Mouse (Mus musculus): Measurements from ENCODE around the gene Ciz1. TPM values are rescaled to one million over a fixed set of nuclear protein-coding genes. Genes with fewer than 3 reads are reported as not detected.

Gene Ciz1
- total RNA-seq, 2 experiments from 2014 or later, result 67.3 to 69.5 TPM

- no peak for DNase-seq (ENCODE audit: low spot score in 2 of 2)
Measured at GRCm38 (mm10) chr2:32319586-32320580, 32.2 kb upstream of the Ciz1 start.

DNA sequence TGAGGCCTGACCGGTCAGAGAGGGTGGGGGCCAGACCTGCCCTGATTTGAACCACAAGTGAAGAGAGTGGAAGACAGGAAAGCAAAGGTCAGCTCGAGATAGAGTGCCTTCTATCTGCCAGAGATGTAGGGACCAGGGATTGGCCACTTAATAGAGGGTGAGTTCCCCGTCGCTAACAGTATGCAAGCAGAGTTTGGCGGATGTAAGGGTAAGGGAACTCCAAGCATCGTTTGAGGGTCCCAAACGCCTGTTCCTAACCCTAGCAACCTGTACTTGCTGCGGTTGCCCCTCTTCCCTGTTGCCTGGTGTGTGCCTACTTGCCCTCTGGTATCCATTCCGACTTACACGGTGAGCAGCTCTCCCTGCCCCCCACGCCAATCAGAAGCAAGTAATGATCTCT is 31.4 kb upstream of the Ciz1 start:
- DNase-seq (ENCODE audit: low spot score in 2 of 2), result no peak

DNA sequence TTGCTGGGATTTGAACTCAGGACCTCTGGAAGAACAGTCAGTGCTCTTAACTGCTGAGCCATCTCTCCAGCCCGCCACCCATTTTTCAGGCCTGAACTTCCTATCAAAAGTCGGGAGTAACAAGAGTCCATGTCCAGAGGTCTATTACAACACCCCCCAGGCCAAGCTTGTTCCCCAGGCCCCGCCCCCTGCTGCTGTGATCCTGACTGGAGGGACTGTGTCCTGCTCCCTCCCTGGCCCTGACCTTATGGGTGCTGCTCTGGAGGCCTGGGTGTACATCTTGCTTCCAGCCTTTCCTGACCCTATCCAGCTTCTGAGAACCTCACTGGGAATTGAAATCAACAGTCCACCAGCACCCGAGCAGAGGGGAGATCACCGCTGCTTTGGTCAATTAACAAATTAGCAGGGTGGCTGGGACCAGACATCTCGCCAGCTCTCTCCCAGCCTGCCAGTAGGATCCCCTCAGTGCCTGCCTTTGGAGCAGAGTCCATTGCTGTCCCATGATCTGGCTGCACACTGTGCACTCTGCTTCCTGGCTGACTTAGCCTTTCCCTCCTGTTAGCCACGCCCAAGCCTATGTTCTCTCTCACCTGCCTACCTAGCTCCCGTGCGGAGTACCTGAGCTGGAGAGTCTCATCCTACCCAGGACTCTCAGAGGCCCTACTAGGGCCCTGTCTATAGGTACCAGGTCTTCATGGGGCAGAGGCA is 30.4 kb upstream of the Ciz1 start:
- no peak for DNase-seq (ENCODE audit: low spot score in 2 of 2)

- no peak for DNase-seq (ENCODE audit: low spot score in 2 of 2)
Measured at GRCm38 (mm10) chr2:32322754-32323741, 29.1 kb upstream of the Ciz1 start.

DNA sequence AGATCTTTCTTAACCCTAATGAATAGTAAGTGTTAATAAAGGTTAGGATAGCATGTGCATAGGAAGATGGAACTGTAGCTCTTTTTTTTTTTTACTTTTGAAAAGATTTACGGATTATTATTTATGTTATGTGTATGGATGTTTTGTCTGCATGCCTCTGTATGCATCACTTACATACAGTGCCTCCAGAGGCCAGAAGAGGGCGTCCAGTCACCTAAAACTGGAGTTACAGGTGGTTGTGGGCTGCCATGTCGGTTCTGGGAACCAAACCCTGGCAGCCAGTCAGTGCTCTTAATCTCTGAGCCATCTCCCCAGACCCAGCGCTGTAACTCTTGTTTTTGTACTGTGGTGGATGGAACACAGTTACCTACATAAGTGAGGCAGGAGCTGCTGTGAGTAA is 27.8 kb upstream of the Ciz1 start:
- no peak for DNase-seq (ENCODE audit: low spot score in 2 of 2)

- no peak for DNase-seq (ENCODE audit: low spot score in 2 of 2)
Measured at GRCm38 (mm10) chr2:32325342-32325741, 26.8 kb upstream of the Ciz1 start.

- DNase-seq (ENCODE audit: low spot score in 2 of 2), result no peak
Measured at GRCm38 (mm10) chr2:32327200-32327599, 24.9 kb upstream of the Ciz1 start.

- no peak for DNase-seq (ENCODE audit: low spot score in 2 of 2)
Measured at GRCm38 (mm10) chr2:32328911-32329460, 23.1 kb upstream of the Ciz1 start.

DNA sequence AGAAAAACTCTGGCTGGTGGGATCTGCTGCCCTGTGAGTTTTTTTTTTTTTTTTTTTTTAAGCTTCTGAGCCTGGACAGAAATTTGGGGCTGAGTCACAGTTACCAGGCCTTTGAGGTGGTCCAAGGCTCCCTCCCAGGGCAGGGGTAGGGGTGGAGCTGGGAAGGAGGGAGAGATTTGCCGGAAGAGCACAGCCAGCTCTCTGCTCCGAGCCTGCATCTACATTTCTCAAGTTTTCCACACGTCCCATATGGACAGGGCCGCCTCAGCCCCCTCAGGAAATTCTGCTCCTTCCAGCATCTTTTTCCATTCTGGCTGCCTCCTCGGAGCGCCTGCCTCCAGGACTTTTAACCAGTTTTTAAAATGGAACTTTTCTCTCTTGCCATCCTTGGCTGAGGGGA is 22.6 kb upstream of the Ciz1 start:
- no peak for DNase-seq (ENCODE audit: low spot score in 2 of 2)

GRCm38 (mm10) chr2:32332159-32332558 is 20.0 kb upstream of the Ciz1 start:
- DNase-seq (ENCODE audit: low spot score in 2 of 2), result no peak

- DNase-seq (ENCODE audit: low spot score in 2 of 2), result no peak
Measured at GRCm38 (mm10) chr2:32335888-32336287, 16.2 kb upstream of the Ciz1 start.

GRCm38 (mm10) chr2:32339912-32340642 is 12.1 kb upstream of the Ciz1 start:
- DNase-seq (ENCODE audit: low spot score in 2 of 2), result no peak

GRCm38 (mm10) chr2:32340836-32341633 is 11.1 kb upstream of the Ciz1 start:
- no peak for DNase-seq (ENCODE audit: low spot score in 2 of 2)

DNA sequence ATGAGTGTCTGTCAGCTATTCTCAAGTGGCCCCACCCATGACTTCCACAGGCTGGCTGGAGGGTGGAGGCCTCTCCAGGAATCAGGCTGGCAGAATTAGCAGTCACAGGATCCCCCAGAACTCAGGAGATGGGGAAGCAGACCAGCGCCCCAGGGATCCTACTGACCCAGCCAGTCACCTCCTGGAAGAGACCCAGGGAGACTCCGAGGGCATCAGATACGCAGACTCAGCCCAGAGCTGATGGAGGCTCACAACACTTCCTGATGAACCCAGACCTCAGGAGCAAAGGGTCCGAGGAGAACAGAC is 10.5 kb upstream of the Ciz1 start:
- no peak for DNase-seq (ENCODE audit: low spot score in 2 of 2)

DNA sequence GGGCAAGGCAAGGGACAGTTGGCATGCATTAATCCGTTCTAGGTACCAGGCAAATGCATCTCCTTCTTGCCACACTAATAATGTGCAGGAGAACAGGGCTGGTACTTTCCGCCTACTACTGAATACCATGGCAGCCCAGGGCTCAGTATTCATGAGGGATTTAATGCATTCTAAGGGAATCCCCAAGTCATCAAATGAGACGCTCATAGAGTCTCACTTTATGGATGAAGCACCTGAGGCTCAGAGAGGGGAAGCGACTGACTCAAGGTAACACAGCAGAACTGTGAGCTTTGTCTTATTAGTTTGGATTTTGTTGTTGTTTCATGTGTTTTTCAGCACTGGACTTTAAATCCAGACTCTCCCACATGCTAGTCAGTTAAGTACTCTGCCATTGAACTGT is 10.1 kb upstream of the Ciz1 start:
- no peak for DNase-seq (ENCODE audit: low spot score in 2 of 2)

- DNase-seq (ENCODE audit: low spot score in 2 of 2), result peak in 1 of 2 experiments; percentile 46
Measured at GRCm38 (mm10) chr2:32342539-32343350, 9.4 kb upstream of the Ciz1 start.

DNA sequence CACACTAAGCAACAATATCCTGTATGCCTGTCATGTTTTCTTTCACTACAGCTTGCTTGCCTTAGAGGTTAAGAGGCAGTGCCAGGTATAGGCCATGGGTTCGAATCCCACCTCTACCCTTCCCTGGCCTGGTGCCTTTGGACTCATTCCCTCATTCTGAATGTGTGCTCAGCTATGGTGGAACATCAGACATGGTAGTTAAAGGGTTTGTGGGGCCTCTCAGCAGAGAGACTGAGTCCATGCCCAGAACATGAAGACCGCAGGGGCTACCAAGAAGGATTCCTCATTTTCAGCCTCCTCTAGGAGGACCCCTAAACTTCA is 8.8 kb upstream of the Ciz1 start:
- no peak for DNase-seq (ENCODE audit: low spot score in 2 of 2)

DNA sequence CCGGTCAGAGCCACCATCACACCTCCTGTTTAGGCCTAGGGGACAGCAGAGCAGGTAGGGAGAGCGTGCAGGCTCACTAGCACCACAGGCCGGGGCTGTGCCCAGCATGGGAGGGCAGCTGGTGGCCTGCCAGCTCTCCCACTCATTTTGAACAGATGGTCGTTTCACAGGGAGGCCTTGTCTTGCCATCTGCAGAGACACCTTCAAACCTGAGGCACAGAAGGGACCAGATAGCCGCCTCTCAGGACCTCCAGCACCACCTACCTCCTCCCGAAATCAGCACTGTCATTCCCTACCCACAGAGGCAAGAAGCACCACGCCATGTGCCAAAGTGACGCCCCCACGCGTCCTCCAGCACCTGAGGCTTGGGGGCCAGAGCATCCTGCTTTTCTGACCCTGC is 8.1 kb upstream of the Ciz1 start:
- peak in 1 of 2 experiments; percentile 37 for DNase-seq (ENCODE audit: low spot score in 2 of 2)

All from layer of hippocampus, postnatal 14 days (tissue).